Mouse (Mus musculus) stomach, postnatal 0 days (tissue): ENCODE results near the gene Eif4a3. TPM values are rescaled to one million over a fixed set of nuclear protein-coding genes. Genes with fewer than 3 reads are reported as not detected.
A peak's percentile ranks its signal among the peaks of the same experiment; 100 is the strongest.
"Not testable (repeated sequence)": the region's sequence is repeated elsewhere in the genome, so short reads cannot be mapped to it uniquely, and the experiment has no call there.

Experiments used
- ATAC-seq: fragments of 200-750 bp; cut with Nextera tagmentation; 2 replicates; pipeline ENCODE4 v1.8.0; 2017; ENCODE audit not compliant: low FRiP score, low TSS enrichment
- DNase-seq: peaks from one replicate; pipeline ENCODE4 v3.0.0-alpha.2; 2016; ENCODE audit warnings: low spot score
- H3K27ac ChIP-seq: fragments of 300-500 bp; sonication (generic); replicated peaks from 2 replicates; pipeline ENCODE4 v1.5.1; 2014; ENCODE audit warnings: mild to moderate bottlenecking, control low read depth
- H3K27me3 ChIP-seq: fragments of 300-500 bp; sonication (generic); 2 replicates; pipeline ENCODE4 v1.6.1; 2014; ENCODE audit warnings: low read length; ENCODE audit not compliant: control insufficient read depth, insufficient read depth
- H3K36me3 ChIP-seq: fragments of 300-500 bp; sonication (generic); 2 replicates; pipeline ENCODE4 v1.6.1; 2014; ENCODE audit warnings: low read length, mixed read lengths; ENCODE audit not compliant: control insufficient read depth, insufficient read depth
- H3K4me1 ChIP-seq: fragments of 300-500 bp; sonication (generic); replicated peaks from 2 replicates; pipeline ENCODE4 v1.6.1; 2014; ENCODE audit warnings: antibody characterized with exemption; ENCODE audit not compliant: control insufficient read depth, insufficient read depth
- H3K4me2 ChIP-seq: fragments of 300-500 bp; sonication (generic); replicated peaks from 2 replicates; pipeline ENCODE4 v1.6.1; 2014; ENCODE audit warnings: low read depth, mild to moderate bottlenecking, control low read depth, moderate library complexity
- H3K4me3 ChIP-seq: fragments of 300-500 bp; sonication (generic); 2 replicates; pipeline ENCODE4 v1.5.1; 2014; ENCODE audit warnings: low read depth, low read length, control low read depth
- H3K9ac ChIP-seq: fragments of 300-500 bp; sonication (generic); 2 replicates; pipeline ENCODE4 v1.6.1; 2014; ENCODE audit warnings: mild to moderate bottlenecking, low read length, control low read depth, mixed read lengths
- H3K9me3 ChIP-seq: fragments of 300-500 bp; sonication (generic); 2 replicates; pipeline ENCODE4 v1.6.1; 2016; ENCODE audit warnings: low read length; ENCODE audit not compliant: control insufficient read depth
- CTCF ChIP-seq: IDR thresholded peaks from 2 replicates; pipeline ENCODE4 v1.5.1; 2016; ENCODE audit warnings: antibody characterized with exemption, low read depth, mild to moderate bottlenecking, moderate library complexity
- EP300 ChIP-seq: optimal IDR thresholded peaks from 2 replicates; pipeline ENCODE3; 2016; ENCODE audit warnings: antibody characterized with exemption
- WGBS: fragments of 180-500 bp; shearing (Covaris S2); extraction: QIAGEN DNeasy Blood & Tissue Kit; methylation state at CpG from one replicate; pipeline ENCODE4 v1.1.7; 2014; 5-methylcytosine and 5-hydroxymethylcytosine counted together
- polyA plus RNA-seq: library from polyadenylated mRNA; unstranded; fragments of >200 nt; fragmentation: Nextera tagmentation; extraction: Ambion mirVana; gene quantifications from 2 replicates; pipeline ENCODE4 v1.2.1, GENCODE M21; 2015

The Eif4a3 gene
- polyA plus RNA-seq, 1 experiment from 2014 or later = 197 TPM

DNA sequence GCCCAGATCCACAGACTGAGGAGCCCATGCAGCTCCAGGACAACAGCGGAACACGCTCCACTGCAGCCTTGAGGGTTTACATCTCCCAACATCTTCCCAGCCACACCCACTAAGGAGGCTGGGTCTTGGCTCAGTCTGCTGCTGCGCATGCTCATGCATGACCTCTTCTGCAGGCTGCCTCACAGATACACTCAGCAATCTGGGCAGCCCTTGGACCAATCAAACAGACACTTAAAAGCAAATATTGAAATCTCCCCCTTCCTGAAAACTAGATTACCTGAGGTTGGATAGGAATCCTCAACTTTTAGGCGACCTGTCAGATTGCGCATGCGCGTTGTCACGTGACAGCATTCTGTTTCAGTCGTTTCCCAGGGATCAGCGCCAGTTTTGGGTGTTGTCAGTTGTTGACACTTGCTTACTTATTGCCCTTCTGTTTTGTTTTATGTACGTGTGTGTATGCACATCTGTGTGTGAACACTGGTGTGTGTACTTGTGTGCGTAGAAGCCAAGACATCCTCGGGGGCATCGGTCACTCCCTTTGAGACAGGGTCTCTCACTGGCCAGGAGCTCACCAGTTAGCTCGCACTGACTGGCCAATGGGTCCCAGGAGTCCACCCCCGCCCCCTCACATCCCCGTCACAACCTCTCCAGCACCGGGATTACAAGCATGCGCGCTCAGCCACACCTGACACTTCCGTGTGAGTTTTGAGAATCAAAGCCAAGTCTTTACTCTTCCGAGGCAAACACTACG, 41.1 kb downstream of the Eif4a3 start:
- no peaks in the 10 kb centered on the region for H3K4me1 ChIP-seq
- TF ChIP-seq EP300 (no peak), CTCF (no peak)
- H3K9ac ChIP-seq = peak overlapping the region; percentile 1; the same call in 1 of the 2 replicates
- DNase-seq (peak; percentile 66), ATAC-seq (peak; percentile 70)
- H3K27ac ChIP-seq = 0 out of 2 replicates have a peak overlapping the region, but pooled peaks have one; percentile 31
- no peaks in the 10 kb centered on the region for H3K9me3 ChIP-seq
- no peaks in the 10 kb centered on the region for H3K27me3 ChIP-seq
- WGBS = 52% methylated on average over 23 of the region's 23 CpGs
- H3K4me3 ChIP-seq = peak overlapping the region; percentile 1; the same call in 1 of the 2 replicates
- H3K36me3 ChIP-seq = no peaks in the 10 kb centered on the region
- peak overlapping the region; percentile 21 for H3K4me2 ChIP-seq

DNA sequence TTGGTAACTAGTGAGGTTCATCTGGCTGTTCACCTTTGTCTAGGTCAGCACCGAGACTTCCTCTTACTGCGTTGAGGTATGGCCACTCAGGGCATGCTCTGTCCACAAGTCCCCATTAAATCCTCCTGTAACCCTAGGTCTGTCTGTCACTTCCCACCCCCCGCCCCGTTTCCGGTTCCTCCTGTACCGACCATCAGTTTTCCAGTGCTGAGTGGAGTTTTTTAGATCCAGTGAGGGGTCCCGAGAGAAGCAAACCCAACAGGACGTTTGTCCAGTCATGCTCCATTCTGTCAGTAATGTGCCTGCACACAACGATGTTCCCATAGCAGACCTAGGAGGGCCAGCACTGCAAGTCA, 41.7 kb downstream of the Eif4a3 start:
- H3K4me3 ChIP-seq = no peak overlapping the region
- ATAC-seq = no peak
- no peak for DNase-seq

DNA sequence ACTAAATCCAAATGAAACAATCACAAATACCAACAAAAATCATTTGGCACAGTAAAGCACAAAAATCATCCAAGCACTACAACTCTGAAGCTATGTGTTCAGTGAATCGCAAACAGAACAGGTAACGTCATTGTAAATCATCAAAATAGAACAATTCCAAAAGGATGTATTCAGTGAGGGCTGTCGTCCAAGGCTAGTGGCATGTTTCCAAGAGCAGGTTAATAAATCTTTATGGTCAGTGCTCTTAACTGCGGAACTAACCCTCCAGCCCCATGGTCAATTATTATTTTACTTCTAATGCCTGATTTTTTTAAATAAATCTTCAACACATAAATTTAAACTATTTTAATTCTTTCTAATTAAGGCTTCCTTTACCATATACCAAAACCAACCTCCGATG, 43.3 kb downstream of the Eif4a3 start:
- WGBS = 60% methylated on average over 5 of the region's 5 CpGs
- H3K4me2 ChIP-seq, H3K36me3 ChIP-seq, H3K4me1 ChIP-seq, H3K27me3 ChIP-seq, DNase-seq, H3K4me3 ChIP-seq, H3K27ac ChIP-seq, H3K9ac ChIP-seq, H3K9me3 ChIP-seq, ATAC-seq: not testable (repeated sequence)

More for the DNA sequence above, 41.7 kb downstream of the Eif4a3 start:
- TF ChIP-seq EP300 (no peak), CTCF (no peak)
- Histone ChIP-seq H3K9ac (no peak overlapping the region), H3K4me1 (no peaks in the 10 kb centered on the region), H3K9me3 (no peaks in the 10 kb centered on the region), H3K27ac (0 out of 2 replicates have a peak overlapping the region, but pooled peaks have one; percentile 31), H3K36me3 (no peaks in the 10 kb centered on the region), H3K27me3 (no peaks in the 10 kb centered on the region), H3K4me2 (peak overlapping the region; percentile 21)
- WGBS = 59% methylated on average over 9 of the region's 9 CpGs

DNA sequence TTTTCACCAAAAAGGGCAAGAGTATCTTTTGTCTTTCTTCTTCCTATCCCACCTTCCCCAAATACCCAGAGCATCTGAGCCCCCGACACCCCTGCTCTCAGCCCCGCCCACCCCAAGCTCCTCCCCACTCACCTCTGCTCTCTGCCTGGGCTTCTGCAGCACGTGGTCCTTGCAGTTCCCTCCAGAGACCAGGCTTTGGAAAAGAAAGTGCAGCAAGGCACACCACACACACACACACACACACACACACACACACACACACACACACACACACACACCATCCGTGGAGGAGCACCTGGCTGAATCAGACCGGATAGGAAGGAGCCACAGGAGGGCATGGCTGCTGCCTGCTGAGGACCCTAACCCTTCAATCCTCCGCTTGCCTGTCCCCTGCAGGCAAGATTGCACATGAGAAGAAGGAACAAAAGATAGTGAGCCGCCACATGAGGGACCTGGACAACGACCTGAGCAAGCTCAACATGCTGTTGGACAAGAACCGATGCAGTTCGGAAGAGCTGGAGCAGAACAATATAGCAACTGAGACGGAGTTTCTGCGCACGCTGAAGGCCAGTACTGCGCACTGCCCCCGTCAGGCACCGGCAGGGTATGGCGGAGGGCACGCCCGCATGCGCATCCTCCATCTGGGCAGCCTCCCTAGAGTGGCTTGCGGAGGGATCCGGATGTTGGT, 46.9 kb downstream of the Eif4a3 start:
- H3K4me1 ChIP-seq = no peaks in the 10 kb centered on the region
- TF ChIP-seq EP300 (no peak), CTCF (peak; percentile 77)
- H3K9ac ChIP-seq = no peak overlapping the region
- WGBS = 7% methylated on average over 22 of the region's 22 CpGs
- H3K27me3 ChIP-seq = no peaks in the 10 kb centered on the region
- ATAC-seq (peak; percentile 69), DNase-seq (peak; percentile 61)
- no peaks in the 10 kb centered on the region for H3K9me3 ChIP-seq
- H3K27ac ChIP-seq = no peak overlapping the region
- no peak overlapping the region; the same call in 1 of the 2 replicates for H3K4me2 ChIP-seq
- no peak overlapping the region for H3K4me3 ChIP-seq
- H3K36me3 ChIP-seq = no peaks in the 10 kb centered on the region

DNA sequence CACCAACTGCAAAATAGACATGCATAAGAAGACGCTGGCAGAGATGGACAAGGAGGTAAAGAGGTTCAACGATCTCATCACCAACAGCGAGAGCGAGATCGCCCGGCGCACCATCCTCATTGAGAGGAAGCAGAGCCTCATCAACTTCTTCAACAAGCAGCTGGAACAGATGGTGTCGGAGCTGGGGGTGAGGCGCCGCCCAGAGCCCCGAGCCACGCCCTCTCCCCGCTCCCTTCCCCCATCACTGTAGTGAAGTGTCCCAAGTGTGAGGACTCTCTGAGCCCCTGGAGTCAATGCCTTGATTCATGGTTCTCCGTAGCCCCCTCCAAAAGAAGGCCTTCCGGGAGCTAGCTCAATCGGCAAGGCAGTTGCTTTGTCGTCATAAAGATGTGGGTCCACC, 48.9 kb downstream of the Eif4a3 start:
- H3K9me3 ChIP-seq = no peaks in the 10 kb centered on the region
- no peak overlapping the region for H3K4me2 ChIP-seq
- ATAC-seq = no peak
- H3K27ac ChIP-seq = no peak overlapping the region
- H3K36me3 ChIP-seq = no peaks in the 10 kb centered on the region
- H3K9ac ChIP-seq = no peak overlapping the region
- no peaks in the 10 kb centered on the region for H3K27me3 ChIP-seq
- no peaks in the 10 kb centered on the region for H3K4me1 ChIP-seq
- TF ChIP-seq CTCF (no peak), EP300 (no peak)
- 39% methylated on average over 17 of the region's 17 CpGs for WGBS
- DNase-seq = no peak
- H3K4me3 ChIP-seq = no peak overlapping the region

DNA sequence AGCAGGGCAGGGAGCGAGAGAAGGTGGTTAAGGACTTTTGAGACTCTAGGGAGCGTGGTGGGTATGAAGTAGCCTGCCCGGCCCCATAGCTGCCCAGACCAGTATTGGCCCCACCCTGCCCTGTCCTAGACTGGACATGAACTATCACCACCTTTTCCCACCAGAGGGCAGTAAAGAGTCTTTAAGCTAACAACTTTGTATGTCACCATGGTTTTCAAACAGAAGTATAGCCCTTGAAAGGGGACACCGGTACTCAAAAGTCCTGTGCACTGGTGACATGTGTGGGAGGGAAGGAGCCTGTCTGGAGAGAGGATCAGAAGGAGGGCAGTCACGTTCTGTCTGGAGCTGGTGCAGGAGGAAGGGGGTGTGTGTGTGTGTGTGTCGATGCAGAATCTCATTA, 50.9 kb downstream of the Eif4a3 start:
- Histone ChIP-seq H3K4me3 (no peak overlapping the region), H3K4me1 (no peaks in the 10 kb centered on the region), H3K4me2 (no peak overlapping the region), H3K9ac (no peak overlapping the region), H3K36me3 (no peaks in the 10 kb centered on the region), H3K27me3 (no peaks in the 10 kb centered on the region), H3K27ac (no peak overlapping the region), H3K9me3 (no peaks in the 10 kb centered on the region)
- TF ChIP-seq EP300 = no peak
- peak; percentile 82 for TF ChIP-seq CTCF
- 29% methylated on average over 6 of the region's 6 CpGs for WGBS
- peak; percentile 76 for DNase-seq
- ATAC-seq = peak; percentile 81

DNA sequence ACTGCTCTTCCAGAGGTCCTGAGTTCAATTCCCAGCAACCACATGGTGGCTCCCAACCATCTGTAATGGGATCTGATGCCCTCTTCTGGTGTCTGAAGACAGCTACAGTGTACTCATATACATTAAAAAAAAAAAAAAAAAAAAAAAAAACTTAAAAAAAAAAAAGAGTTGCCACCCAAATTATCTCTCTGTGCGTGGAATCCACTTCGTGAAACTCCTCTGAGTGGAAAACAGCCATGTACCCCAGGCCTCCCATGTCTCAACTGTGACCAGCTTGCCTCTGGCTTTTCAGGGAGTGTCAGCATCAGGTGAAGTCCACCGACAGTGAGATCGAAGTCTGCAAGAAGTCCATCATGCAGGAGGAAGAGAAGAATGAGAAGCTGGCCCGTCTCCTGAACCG, 54.3 kb downstream of the Eif4a3 start:
- not testable (repeated sequence) for H3K4me1 ChIP-seq, H3K9me3 ChIP-seq, H3K9ac ChIP-seq, H3K36me3 ChIP-seq, DNase-seq, H3K4me2 ChIP-seq, H3K27ac ChIP-seq, ATAC-seq, H3K27me3 ChIP-seq, H3K4me3 ChIP-seq
- WGBS = 85% methylated on average over 6 of the region's 6 CpGs
